Mouse (Mus musculus): ENCODE results near the gene Caprin1.
A peak's percentile ranks its signal among the peaks of the same experiment; 100 is the strongest.

The Caprin1 gene

GRCm38 (mm10) chr2:103728027-103728540, 69.4 kb downstream of the Caprin1 start:
- no peak for DNase-seq (ENCODE audit: low spot score)

- DNase-seq (ENCODE audit: low spot score), result no peak
Observed at GRCm38 (mm10) chr2:103724521-103724920, 72.9 kb downstream of the Caprin1 start.

GRCm38 (mm10) chr2:103719292-103719646, 78.2 kb downstream of the Caprin1 start:
- no peak for DNase-seq (ENCODE audit: low spot score)

GRCm38 (mm10) chr2:103718594-103719291, 78.7 kb downstream of the Caprin1 start:
- DNase-seq (ENCODE audit: low spot score), result peak; percentile 85

GRCm38 (mm10) chr2:103714412-103714811, 83.0 kb downstream of the Caprin1 start:
- no peak for DNase-seq (ENCODE audit: low spot score)

- DNase-seq (ENCODE audit: low spot score), result no peak
Observed at GRCm38 (mm10) chr2:103713831-103714230, 83.6 kb downstream of the Caprin1 start.

All from retina, embryonic 14.5 days (tissue).